Mouse (Mus musculus) cortical plate, adult 2 months (tissue): ENCODE results near the gene Eml6.

ENCODE experiments used
- CTCF ChIP-seq: fragments of 200-500 bp; IDR thresholded peaks from 2 replicates; pipeline ENCODE4 v1.5.1; 2011; ENCODE audit warnings: mild to moderate bottlenecking, control low read depth, low read length; ENCODE audit not compliant: insufficient read depth; ENCODE audit errors: extremely low read depth
- POLR2A ChIP-seq: fragments of 200-500 bp; IDR thresholded peaks from 2 replicates; pipeline ENCODE4 v1.6.1; 2011; ENCODE audit warnings: mild to moderate bottlenecking, low read length, control low read depth; ENCODE audit not compliant: insufficient read depth; ENCODE audit errors: extremely low read depth

- TF ChIP-seq POLR2A (no peak), CTCF (no peak)
Observed at GRCm38 (mm10) chr11:29812475-29812874, 213.4 kb downstream of the Eml6 start.
